Mouse (Mus musculus) midbrain, embryonic 16.5 days (tissue): Measurements from ENCODE around the gene Abhd12b. TPM values are rescaled to one million over a fixed set of nuclear protein-coding genes. Genes with fewer than 3 reads are reported as not detected.

Experiments
- ATAC-seq: fragments of 200-750 bp; cut with Nextera tagmentation; 2 replicates; pipeline ENCODE4 v1.8.0; 2017; ENCODE audit warnings: moderate TSS enrichment
- H3K27ac ChIP-seq: fragments of 300-500 bp; sonication (generic); 2 replicates; pipeline ENCODE4 v1.5.1; 2014; ENCODE audit warnings: mild to moderate bottlenecking, low read length, mixed read lengths
- H3K27me3 ChIP-seq: fragments of 300-500 bp; sonication (generic); 2 replicates; pipeline ENCODE4 v1.6.1; 2014; ENCODE audit warnings: low read depth, low read length, mixed read lengths; ENCODE audit not compliant: control insufficient read depth, insufficient read depth
- H3K36me3 ChIP-seq: fragments of 300-500 bp; sonication (generic); 2 replicates; pipeline ENCODE4 v1.6.1; 2014; ENCODE audit warnings: mild to moderate bottlenecking, low read length, moderate library complexity, mixed read lengths; ENCODE audit not compliant: control insufficient read depth, insufficient read depth
- H3K4me1 ChIP-seq: fragments of 300-500 bp; sonication (generic); 2 replicates; pipeline ENCODE4 v1.6.1; 2014; ENCODE audit warnings: mild to moderate bottlenecking, low read length, mixed read lengths; ENCODE audit not compliant: control insufficient read depth, insufficient read depth
- H3K4me2 ChIP-seq: fragments of 300-500 bp; sonication (generic); 2 replicates; pipeline ENCODE4 v1.6.1; 2014; ENCODE audit warnings: mild to moderate bottlenecking, low read length, mixed read lengths
- H3K4me3 ChIP-seq: fragments of 300-500 bp; sonication (generic); 2 replicates; pipeline ENCODE4 v1.5.1; 2014; ENCODE audit warnings: low read depth, mild to moderate bottlenecking, low read length, moderate library complexity, mixed read lengths
- H3K9ac ChIP-seq: fragments of 300-500 bp; sonication (generic); 2 replicates; pipeline ENCODE4 v1.6.1; 2014; ENCODE audit warnings: low read depth, low read length, mixed read lengths
- H3K9me3 ChIP-seq: fragments of 300-500 bp; sonication (generic); replicated peaks from 2 replicates; pipeline ENCODE4 v1.6.1; 2014; ENCODE audit warnings: mild to moderate bottlenecking, low read length, mixed read lengths; ENCODE audit not compliant: control insufficient read depth, poor library complexity, severe bottlenecking
- WGBS: fragments of 180-500 bp; shearing (Covaris S2); extraction: QIAGEN DNeasy Blood & Tissue Kit; methylation state at CpG from one replicate; pipeline ENCODE4 v1.1.7; 2014; 5-methylcytosine and 5-hydroxymethylcytosine counted together
- polyA plus RNA-seq: library from polyadenylated mRNA; unstranded; fragments of >200 nt; fragmentation: Nextera tagmentation; extraction: Ambion mirVana; gene quantifications from 2 replicates; pipeline ENCODE4 v1.2.1, GENCODE M21; 2015

Abhd12b gene
- polyA plus RNA-seq, 1 experiment from 2014 or later: 0.16 TPM

DNA sequence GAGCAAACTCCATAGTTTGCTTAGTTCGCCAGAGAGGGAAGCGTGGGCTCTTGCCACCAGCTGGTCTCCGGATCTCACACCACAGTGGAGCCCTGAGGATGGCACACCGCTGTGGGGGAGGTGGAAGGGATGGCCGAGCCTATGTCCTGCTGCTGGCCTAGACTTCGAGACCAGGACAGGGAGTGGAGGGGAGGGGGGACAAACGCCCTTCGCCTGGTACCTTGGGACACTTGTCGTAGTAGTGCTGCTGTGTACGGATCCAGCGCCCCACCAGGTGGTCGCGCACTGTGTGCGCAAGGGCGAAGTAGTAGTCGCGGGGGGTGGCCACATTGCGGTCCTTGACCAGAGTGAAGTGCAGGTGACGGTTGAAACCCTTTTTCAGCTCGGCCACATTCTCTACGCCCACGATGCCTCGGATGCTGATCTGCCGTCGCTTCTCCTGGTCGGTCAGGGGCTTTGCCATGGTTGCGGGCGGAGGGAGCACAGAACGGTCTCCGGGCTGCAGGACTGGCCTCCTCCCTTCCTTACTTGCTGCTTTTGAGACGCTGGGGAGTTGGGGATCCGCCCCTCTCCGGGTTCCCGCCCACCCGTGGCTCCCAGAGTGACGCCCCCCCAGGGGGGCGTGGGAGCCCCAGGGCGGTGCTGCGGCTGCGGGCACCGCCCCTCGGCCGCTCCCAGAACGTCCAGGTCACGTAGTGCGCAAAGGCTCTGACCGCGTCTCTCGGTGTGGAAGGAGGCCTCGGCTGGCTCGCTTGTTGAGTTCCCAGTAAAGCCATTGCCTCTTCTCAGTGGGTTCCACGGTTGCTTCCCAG lies 73.4 kb downstream of the Abhd12b start:
- peak; percentile 71 for ATAC-seq
- Histone ChIP-seq H3K4me2 (peak overlapping the region; percentile 87), H3K36me3 (no peaks in the 10 kb centered on the region), H3K9me3 (no peaks in the 10 kb centered on the region), H3K9ac (peak overlapping the region; percentile 67), H3K4me3 (peak overlapping the region; percentile 33), H3K27me3 (peaks cover 3% of the 10 kb centered on the region; the same call in 1 of the 2 replicates), H3K27ac (no peak overlapping the region), H3K4me1 (peaks cover 5% of the 10 kb centered on the region; the same call in 1 of the 2 replicates)
- 2% methylated on average over 44 of the region's 52 CpGs for WGBS

DNA sequence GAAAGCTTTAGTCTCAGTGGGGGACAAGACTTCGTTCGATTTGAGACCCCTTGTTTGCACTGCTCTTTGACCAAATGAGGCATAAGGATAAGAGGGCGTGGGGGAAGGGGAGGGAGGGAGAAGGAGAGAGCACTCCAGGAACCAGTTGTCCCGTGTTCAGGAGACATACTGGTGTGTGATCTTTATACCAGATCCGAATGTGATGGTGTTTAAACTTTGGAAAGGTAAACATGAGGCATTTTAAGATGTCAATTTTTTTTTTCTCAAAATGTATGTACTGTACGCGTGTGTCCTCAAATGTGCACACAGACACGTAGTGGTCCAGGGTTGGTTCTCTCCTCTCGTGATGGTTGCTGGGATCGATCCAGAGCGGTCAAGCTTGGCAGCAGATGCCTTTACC lies 74.2 kb downstream of the Abhd12b start:
- WGBS: 67% methylated on average over 11 of the region's 11 CpGs

DNA sequence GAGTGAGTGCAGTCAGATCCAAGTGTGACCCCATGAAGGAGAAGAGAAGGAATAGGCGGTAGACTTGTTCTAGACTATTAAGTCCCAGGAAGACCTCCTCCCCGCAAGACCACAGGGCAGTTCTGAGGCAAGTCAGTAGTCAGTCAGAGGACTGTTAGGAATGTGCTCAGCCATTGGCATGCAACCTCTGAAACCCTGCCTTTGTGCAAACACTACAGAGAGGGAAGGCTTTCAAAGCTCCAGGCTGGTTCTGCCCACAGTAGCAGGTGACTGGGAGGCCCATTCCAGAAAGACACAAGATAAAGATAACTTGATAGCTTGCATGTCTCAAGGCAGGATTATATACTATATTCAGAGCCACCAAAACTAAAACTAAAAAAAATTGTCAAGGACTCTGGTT lies 77.4 kb downstream of the Abhd12b start, which contains the start of gene Pygl:
Pygl (minus strand) TSS at position 195 of the 400 bp plus-strand sequence.
- WGBS: 85% methylated on average over 2 of the region's 2 CpGs
- ATAC-seq: no peak
- Histone ChIP-seq H3K27me3 (peaks cover 3% of the 10 kb centered on the region; the same call in 1 of the 2 replicates), H3K9me3 (no peaks in the 10 kb centered on the region), H3K4me2 (no peak within 1 kb of the TSS), H3K36me3 (no peaks in the 10 kb centered on the region), H3K9ac (no peak within 1 kb of the TSS), H3K4me1 (peaks cover 10% of the 10 kb centered on the region; the same call in 1 of the 2 replicates), H3K27ac (no peak within 1 kb of the TSS), H3K4me3 (no peak within 1 kb of the TSS)

More for the DNA sequence above, 74.2 kb downstream of the Abhd12b start:
- no peak overlapping the region for H3K4me3 ChIP-seq
- H3K27ac ChIP-seq: no peak overlapping the region
- H3K27me3 ChIP-seq: peaks cover 3% of the 10 kb centered on the region; the same call in 1 of the 2 replicates
- H3K36me3 ChIP-seq: no peaks in the 10 kb centered on the region
- peaks cover 5% of the 10 kb centered on the region; the same call in 1 of the 2 replicates for H3K4me1 ChIP-seq
- H3K4me2 ChIP-seq: peak overlapping the region; percentile 87; the same call in 1 of the 2 replicates
- no peak overlapping the region for H3K9ac ChIP-seq
- no peaks in the 10 kb centered on the region for H3K9me3 ChIP-seq
- no peak for ATAC-seq

DNA sequence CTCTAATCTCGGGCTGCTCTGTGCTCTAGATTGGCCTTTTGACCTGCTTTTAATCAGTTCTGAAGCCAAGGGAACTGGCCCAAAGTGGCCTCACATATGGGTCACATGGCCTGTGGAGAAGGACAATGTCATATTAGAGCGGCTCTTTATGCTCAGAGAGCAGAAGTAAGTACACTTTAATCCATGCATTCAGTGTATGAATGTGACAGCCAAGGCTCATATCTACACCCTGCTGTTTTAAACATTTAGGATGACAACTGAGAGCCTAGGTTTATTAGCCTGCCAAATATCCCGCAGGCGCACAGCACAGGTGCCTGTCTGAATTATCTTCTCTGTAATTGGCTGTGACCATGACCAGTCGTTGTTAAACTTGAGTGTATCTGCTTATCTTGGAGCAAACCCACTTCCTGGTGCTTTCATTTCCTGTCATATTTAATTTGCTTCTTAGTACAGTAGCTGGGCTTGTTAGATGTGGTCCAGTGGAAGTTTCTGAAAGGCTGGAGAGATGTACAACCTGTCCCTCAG lies 78.1 kb downstream of the Abhd12b start:
- Histone ChIP-seq H3K4me3 (no peak overlapping the region), H3K4me2 (no peak overlapping the region), H3K4me1 (peaks cover 10% of the 10 kb centered on the region; the same call in 1 of the 2 replicates), H3K9ac (no peak overlapping the region), H3K27ac (no peak overlapping the region), H3K9me3 (no peaks in the 10 kb centered on the region), H3K36me3 (no peaks in the 10 kb centered on the region), H3K27me3 (no peaks in the 10 kb centered on the region)
- WGBS: 29% methylated on average over 5 of the region's 5 CpGs
- ATAC-seq: no peak

Other genes with a start within 250 kb of the Abhd12b start
- gene Sav1, start 167.1 kb upstream of the Abhd12b start, polyA plus RNA-seq: 1.2 and 2.1 TPM in 2 replicates
- gene Nin, start 40.4 kb upstream of the Abhd12b start, polyA plus RNA-seq: 14.1 and 16.3 TPM in 2 replicates
- 8.0 and 8.9 TPM in 2 replicates for gene Pygl, start 77.3 kb downstream of the Abhd12b start, polyA plus RNA-seq
- 88.6 and 108 TPM in 2 replicates for gene Trim9, start 193.5 kb downstream of the Abhd12b start, polyA plus RNA-seq